Mouse (Mus musculus) forebrain, embryonic 16.5 days (tissue): Measurements from ENCODE around the gene Sf3a2. TPM values are rescaled to one million over a fixed set of nuclear protein-coding genes. Genes with fewer than 3 reads are reported as not detected.
A peak's percentile ranks its signal among the peaks of the same experiment; 100 is the strongest.

Source experiments
- ATAC-seq: fragments of 200-750 bp; cut with Nextera tagmentation; 2 replicates; pipeline ENCODE4 v1.8.0; 2017; ENCODE audit warnings: mild to moderate bottlenecking, moderate library complexity
- H3K27ac ChIP-seq: fragments of 300-500 bp; sonication (generic); 2 replicates; pipeline ENCODE4 v1.5.1; 2014; ENCODE audit warnings: low read length, control low read depth
- H3K27me3 ChIP-seq: fragments of 300-500 bp; sonication (generic); replicated peaks from 2 replicates; pipeline ENCODE4 v1.6.1; 2014; ENCODE audit warnings: low read length; ENCODE audit not compliant: control insufficient read depth, insufficient read depth
- H3K36me3 ChIP-seq: fragments of 300-500 bp; sonication (generic); 2 replicates; pipeline ENCODE4 v1.6.1; 2014; ENCODE audit not compliant: control insufficient read depth, insufficient read depth
- H3K4me1 ChIP-seq: fragments of 300-500 bp; sonication (generic); replicated peaks from 2 replicates; pipeline ENCODE4 v1.6.1; 2014; ENCODE audit warnings: low read length; ENCODE audit not compliant: control insufficient read depth, insufficient read depth
- H3K4me2 ChIP-seq: fragments of 300-500 bp; sonication (generic); 2 replicates; pipeline ENCODE4 v1.6.1; 2014; ENCODE audit warnings: mild to moderate bottlenecking, low read length, control low read depth
- H3K4me3 ChIP-seq: fragments of 300-500 bp; sonication (generic); replicated peaks from 2 replicates; pipeline ENCODE4 v1.5.1; 2014; ENCODE audit warnings: mild to moderate bottlenecking, low read length, control low read depth
- H3K9ac ChIP-seq: fragments of 300-500 bp; sonication (generic); replicated peaks from 2 replicates; pipeline ENCODE4 v1.6.1; 2014; ENCODE audit warnings: low read depth, low read length, control low read depth
- H3K9me3 ChIP-seq: fragments of 300-500 bp; sonication (generic); 2 replicates; pipeline ENCODE4 v1.6.1; 2016; ENCODE audit warnings: low read length; ENCODE audit not compliant: control insufficient read depth
- WGBS: fragments of 180-500 bp; shearing (Covaris S2); extraction: QIAGEN DNeasy Blood & Tissue Kit; methylation state at CpG from one replicate; pipeline ENCODE4 v1.1.7; 2014; 5-methylcytosine and 5-hydroxymethylcytosine counted together
- polyA plus RNA-seq: library from polyadenylated mRNA; unstranded; fragments of >200 nt; fragmentation: Nextera tagmentation; extraction: Ambion mirVana; gene quantifications from 2 replicates; pipeline ENCODE4 v1.2.1, GENCODE M21; 2015

The Sf3a2 gene
- polyA plus RNA-seq, 1 experiment from 2014 or later: 65.1 TPM

GRCm38 (mm10) chr10:80756967-80757366 is 41.0 kb upstream of the Sf3a2 start:
- Histone ChIP-seq H3K4me3 (peak overlapping the region; percentile 0; the same call in 1 of the 2 replicates), H3K4me1 (peaks cover 48% of the 10 kb centered on the region), H3K36me3 (no peaks in the 10 kb centered on the region), H3K27me3 (no peaks in the 10 kb centered on the region), H3K27ac (no peak overlapping the region), H3K4me2 (peak overlapping the region; percentile 97), H3K9me3 (no peaks in the 10 kb centered on the region), H3K9ac (no peak overlapping the region)
- no peak for ATAC-seq
- WGBS: 66% methylated on average over 4 of the region's 4 CpGs

GRCm38 (mm10) chr10:80757717-80758116 is 40.3 kb upstream of the Sf3a2 start:
- Histone ChIP-seq H3K4me3 (no peak overlapping the region), H3K9ac (no peak overlapping the region), H3K9me3 (no peaks in the 10 kb centered on the region), H3K36me3 (no peaks in the 10 kb centered on the region), H3K4me2 (no peak overlapping the region), H3K27me3 (no peaks in the 10 kb centered on the region), H3K27ac (no peak overlapping the region), H3K4me1 (peaks cover 42% of the 10 kb centered on the region)
- WGBS: 37% methylated on average over 5 of the region's 5 CpGs
- no peak; the same call in 1 of the 2 replicates for ATAC-seq

DNA sequence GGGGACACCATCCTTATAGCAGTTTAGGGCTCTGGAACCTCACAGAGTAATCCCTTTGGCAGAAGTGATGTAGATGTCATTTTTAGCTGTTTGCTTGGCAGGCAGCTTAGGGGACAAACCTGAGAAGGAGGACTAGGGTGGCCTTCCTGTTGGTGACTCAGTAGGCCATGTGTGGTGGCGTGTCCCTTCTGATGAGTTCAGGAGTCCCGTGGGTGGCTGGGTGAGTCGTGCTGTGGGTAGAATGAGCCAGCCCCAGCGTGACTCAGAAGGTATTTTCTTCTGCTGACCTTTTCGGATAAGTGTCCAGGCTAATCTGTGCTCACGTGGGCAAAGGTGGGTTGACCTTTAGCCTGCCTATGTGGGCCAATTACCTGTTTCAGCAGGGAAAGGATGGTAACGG is 39.3 kb upstream of the Sf3a2 start:
- peaks cover 42% of the 10 kb centered on the region for H3K4me1 ChIP-seq

DNA sequence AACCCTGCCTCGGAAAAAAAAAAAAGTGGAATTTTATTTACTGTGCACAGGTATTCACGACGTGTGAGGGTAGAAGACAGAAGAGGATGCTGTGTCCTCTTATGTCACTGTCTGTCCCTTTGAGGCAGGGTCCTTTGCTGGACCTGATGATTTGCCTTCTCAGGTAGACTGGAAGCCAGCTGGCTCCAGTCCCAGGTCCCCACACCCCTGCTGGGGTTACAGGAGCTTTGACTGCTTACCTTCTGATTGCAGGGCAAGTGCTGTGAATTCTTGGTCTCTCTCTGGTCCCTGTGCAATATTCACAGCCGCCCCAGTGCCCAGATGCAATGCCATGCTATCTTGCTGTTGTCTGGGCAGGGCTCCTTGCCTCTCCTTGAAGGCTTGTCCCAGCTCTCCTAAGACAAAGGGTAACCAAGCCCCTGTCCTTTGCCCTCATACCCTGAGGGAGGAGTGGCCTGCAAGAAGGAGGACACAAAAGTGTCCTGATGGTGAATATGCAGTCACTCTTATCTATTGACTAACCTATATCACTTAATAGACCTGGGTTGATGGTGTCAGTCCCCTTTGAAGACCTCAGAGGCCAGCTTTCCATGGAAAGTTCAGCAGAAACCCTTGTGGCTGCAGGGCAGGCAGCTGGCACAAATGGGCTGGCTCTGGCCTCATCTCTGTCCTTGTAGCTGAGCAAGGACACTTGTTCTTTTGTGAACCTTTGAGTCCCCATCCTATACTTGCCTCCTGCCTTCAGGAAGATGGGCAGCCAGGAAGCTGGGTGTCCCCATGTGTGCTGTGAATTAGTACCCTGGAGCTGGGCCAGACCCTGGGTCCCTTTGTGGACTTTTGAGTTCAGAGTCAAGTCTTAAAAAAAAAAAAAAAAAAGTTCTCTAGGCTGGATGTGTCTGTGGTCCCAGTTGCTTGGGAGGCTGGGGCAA is 37.1 kb upstream of the Sf3a2 start:
- no peak overlapping the region for H3K4me2 ChIP-seq
- H3K36me3 ChIP-seq: no peaks in the 10 kb centered on the region
- H3K4me1 ChIP-seq: peaks cover 37% of the 10 kb centered on the region
- WGBS: 89% methylated on average over 4 of the region's 4 CpGs
- ATAC-seq: no peak
- H3K27ac ChIP-seq: no peak overlapping the region
- no peaks in the 10 kb centered on the region for H3K27me3 ChIP-seq
- no peaks in the 10 kb centered on the region for H3K9me3 ChIP-seq
- no peak overlapping the region for H3K4me3 ChIP-seq
- no peak overlapping the region for H3K9ac ChIP-seq

More for the DNA sequence above, 39.3 kb upstream of the Sf3a2 start:
- Histone ChIP-seq H3K4me3 (no peak overlapping the region), H3K9me3 (no peaks in the 10 kb centered on the region), H3K9ac (no peak overlapping the region), H3K36me3 (no peaks in the 10 kb centered on the region), H3K27ac (no peak overlapping the region), H3K27me3 (no peaks in the 10 kb centered on the region), H3K4me2 (no peak overlapping the region)
- ATAC-seq: no peak
- 87% methylated on average over 7 of the region's 7 CpGs for WGBS

DNA sequence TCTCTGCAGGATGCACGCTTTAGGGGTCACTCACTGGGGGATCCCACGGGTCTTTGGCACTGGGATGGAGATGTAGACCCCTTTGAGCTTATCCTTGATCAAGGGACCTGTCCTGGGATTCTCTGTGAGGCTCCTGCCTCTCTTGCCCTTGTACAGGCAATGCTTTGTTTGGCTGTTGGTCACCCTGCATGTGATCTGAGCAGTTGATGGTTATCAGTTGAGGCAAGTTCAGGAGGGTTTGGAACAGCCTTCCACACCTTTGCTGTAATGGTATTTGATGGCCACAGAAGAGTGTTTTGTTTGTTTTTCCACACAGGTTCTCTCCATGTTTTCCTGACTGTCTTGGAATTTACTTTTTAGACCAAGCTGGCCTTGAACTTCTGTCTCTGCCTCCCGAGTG is 36.2 kb upstream of the Sf3a2 start:
- no peak overlapping the region for H3K4me3 ChIP-seq
- H3K9ac ChIP-seq: no peak overlapping the region
- no peaks in the 10 kb centered on the region for H3K27me3 ChIP-seq
- WGBS: 69% methylated on average over 3 of the region's 3 CpGs
- peaks cover 9% of the 10 kb centered on the region; the same call in 1 of the 2 replicates for H3K36me3 ChIP-seq
- no peak for ATAC-seq
- peaks cover 27% of the 10 kb centered on the region for H3K4me1 ChIP-seq
- H3K9me3 ChIP-seq: no peaks in the 10 kb centered on the region
- H3K4me2 ChIP-seq: no peak overlapping the region
- H3K27ac ChIP-seq: no peak overlapping the region

DNA sequence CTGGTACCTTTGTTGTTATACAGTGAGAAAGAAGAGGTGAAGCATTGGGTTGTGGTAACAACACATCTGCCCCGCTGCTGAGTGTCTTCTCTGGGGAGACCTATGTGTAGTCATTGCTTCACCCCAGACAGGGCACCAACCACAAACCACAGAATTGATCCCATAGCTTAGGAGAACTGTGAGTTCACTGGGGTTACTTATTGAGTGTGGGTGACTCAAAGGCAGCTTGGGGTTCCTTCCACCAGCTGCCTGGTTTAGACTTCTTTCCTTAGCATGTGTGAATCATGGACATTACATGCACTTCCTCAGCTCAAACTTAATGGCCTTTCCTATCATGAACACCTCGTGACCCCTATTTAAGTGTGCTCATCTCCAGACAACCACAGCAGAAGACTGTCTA is 34.5 kb upstream of the Sf3a2 start:
- H3K9me3 ChIP-seq: no peaks in the 10 kb centered on the region
- H3K27ac ChIP-seq: no peak overlapping the region
- H3K36me3 ChIP-seq: peaks cover 21% of the 10 kb centered on the region
- ATAC-seq: no peak
- 93% methylated on average over 2 of the region's 2 CpGs for WGBS
- no peak overlapping the region for H3K4me2 ChIP-seq
- H3K9ac ChIP-seq: no peak overlapping the region
- H3K4me3 ChIP-seq: no peak overlapping the region
- H3K4me1 ChIP-seq: peaks cover 10% of the 10 kb centered on the region
- no peaks in the 10 kb centered on the region for H3K27me3 ChIP-seq

GRCm38 (mm10) chr10:80765746-80766145 is 32.3 kb upstream of the Sf3a2 start:
- H3K36me3 ChIP-seq: peaks cover 29% of the 10 kb centered on the region
- no peaks in the 10 kb centered on the region for H3K27me3 ChIP-seq
- 97% methylated on average over 2 of the region's 2 CpGs for WGBS

GRCm38 (mm10) chr10:80766161-80766815 is 31.7 kb upstream of the Sf3a2 start:
- Histone ChIP-seq H3K4me2 (no peak overlapping the region), H3K4me1 (no peaks in the 10 kb centered on the region), H3K9me3 (no peaks in the 10 kb centered on the region), H3K36me3 (peaks cover 33% of the 10 kb centered on the region), H3K27ac (no peak overlapping the region), H3K9ac (no peak overlapping the region), H3K27me3 (no peaks in the 10 kb centered on the region), H3K4me3 (no peak overlapping the region)
- no peak for ATAC-seq
- 85% methylated on average over 10 of the region's 10 CpGs for whole genome bisulfite sequencing

More at GRCm38 (mm10) chr10:80765746-80766145, 32.3 kb upstream of the Sf3a2 start:
- no peak overlapping the region for H3K4me2 ChIP-seq
- H3K4me1 ChIP-seq: peaks cover 3% of the 10 kb centered on the region; the same call in 1 of the 2 replicates
- no peak overlapping the region for H3K27ac ChIP-seq
- no peak for ATAC-seq
- no peaks in the 10 kb centered on the region for H3K9me3 ChIP-seq
- no peak overlapping the region for H3K4me3 ChIP-seq
- H3K9ac ChIP-seq: no peak overlapping the region

GRCm38 (mm10) chr10:80768365-80768764 is 29.6 kb upstream of the Sf3a2 start:
- Histone ChIP-seq H3K4me2 (no peak overlapping the region), H3K9me3 (no peaks in the 10 kb centered on the region), H3K4me1 (no peaks in the 10 kb centered on the region), H3K27me3 (no peaks in the 10 kb centered on the region), H3K4me3 (no peak overlapping the region), H3K9ac (no peak overlapping the region), H3K27ac (no peak overlapping the region), H3K36me3 (peaks cover 50% of the 10 kb centered on the region)
- WGBS: 93% methylated on average over 6 of the region's 6 CpGs
- no peak for ATAC-seq
